Mouse (Mus musculus): ENCODE measurements around the gene Gm10354.
"Not testable (repeated sequence)": the region's sequence is repeated elsewhere in the genome, so short reads cannot be mapped to it uniquely, and the experiment has no call there.

- not testable (repeated sequence) for TF ChIP-seq CTCF, EP300 (IDR thresholded peaks at IDR 0.05; ENCODE audit: low read depth)
These were observed 5.9 kb downstream of the Gm10354 start for GRCm38 (mm10) chr5:14972841-14973240.

All from liver, postnatal 0 days (tissue).